Mouse (Mus musculus) hindbrain, embryonic 14.5 days (tissue): Measurements from ENCODE around the gene Ephb1. TPM values are rescaled to one million over a fixed set of nuclear protein-coding genes. Genes with fewer than 3 reads are reported as not detected.
A peak's percentile ranks its signal among the peaks of the same experiment; 100 is the strongest.

Experiments
- ATAC-seq: fragments of 200-750 bp; cut with Nextera tagmentation; 2 replicates; pipeline ENCODE4 v1.8.0; 2017; ENCODE audit warnings: moderate number of reproducible peaks, mild to moderate bottlenecking, moderate TSS enrichment, moderate library complexity; ENCODE audit not compliant: low FRiP score
- DNase-seq: peaks from one replicate; pipeline ENCODE4 v3.0.0-alpha.2; 2015; ENCODE audit warnings: low spot score
- H3K27ac ChIP-seq: fragments of 300-500 bp; sonication (generic); 2 replicates; pipeline ENCODE4 v1.5.1; 2014; ENCODE audit warnings: mild to moderate bottlenecking, moderate library complexity
- H3K27me3 ChIP-seq: fragments of 300-500 bp; sonication (generic); 2 replicates; pipeline ENCODE4 v1.6.1; 2014; ENCODE audit warnings: mild to moderate bottlenecking, low read length, mixed read lengths; ENCODE audit not compliant: control insufficient read depth, insufficient read depth
- H3K36me3 ChIP-seq: fragments of 300-500 bp; sonication (generic); replicated peaks from 2 replicates; pipeline ENCODE4 v1.6.1; 2014; ENCODE audit not compliant: control insufficient read depth, insufficient read depth
- H3K4me1 ChIP-seq: fragments of 300-500 bp; sonication (generic); replicated peaks from 2 replicates; pipeline ENCODE4 v1.6.1; 2014; ENCODE audit warnings: antibody characterized with exemption, low read length, mixed read lengths; ENCODE audit not compliant: control insufficient read depth, insufficient read depth
- H3K4me2 ChIP-seq: fragments of 300-500 bp; sonication (generic); replicated peaks from 2 replicates; pipeline ENCODE4 v1.6.1; 2014; ENCODE audit warnings: mild to moderate bottlenecking, moderate library complexity
- H3K4me3 ChIP-seq: fragments of 300-500 bp; sonication (generic); replicated peaks from 2 replicates; pipeline ENCODE4 v1.5.1; 2014; ENCODE audit warnings: mild to moderate bottlenecking, low read length
- H3K9ac ChIP-seq: fragments of 300-500 bp; sonication (generic); 2 replicates; pipeline ENCODE4 v1.6.1; 2014
- H3K9me3 ChIP-seq: fragments of 300-500 bp; sonication (generic); 2 replicates; pipeline ENCODE4 v1.6.1; 2016; ENCODE audit warnings: low read length; ENCODE audit not compliant: control insufficient read depth
- WGBS: fragments of 180-500 bp; shearing (Covaris S2); extraction: QIAGEN DNeasy Blood & Tissue Kit; methylation state at CpG from one replicate; pipeline ENCODE4 v1.1.7; 2014; 5-methylcytosine and 5-hydroxymethylcytosine counted together
- polyA plus RNA-seq: library from polyadenylated mRNA; unstranded; fragments of >200 nt; fragmentation: Nextera tagmentation; extraction: Ambion mirVana; gene quantifications from 2 replicates; pipeline ENCODE4 v1.2.1, GENCODE M21; 2014

Ephb1 gene
- polyA plus RNA-seq, 1 experiment from 2014 or later: 52.2 TPM

- 24% methylated on average over 6 of the region's 6 CpGs for WGBS
- H3K4me3 ChIP-seq: no peak overlapping the region
- no peaks in the 10 kb centered on the region for H3K9me3 ChIP-seq
- H3K36me3 ChIP-seq: peaks cover 17% of the 10 kb centered on the region
- DNase-seq (no peak), ATAC-seq (no peak)
- no peak overlapping the region for H3K27ac ChIP-seq
- H3K4me1 ChIP-seq: no peaks in the 10 kb centered on the region
- no peak overlapping the region for H3K4me2 ChIP-seq
- H3K9ac ChIP-seq: no peak overlapping the region
- H3K27me3 ChIP-seq: no peaks in the 10 kb centered on the region
These were observed 382.7 kb downstream of the Ephb1 start for GRCm38 (mm10) chr9:101971806-101972205.

GRCm38 (mm10) chr9:101956228-101956627 is 398.3 kb downstream of the Ephb1 start:
- Histone ChIP-seq H3K4me1 (peaks cover 8% of the 10 kb centered on the region; the same call in 1 of the 2 replicates), H3K4me2 (no peak overlapping the region), H3K36me3 (no peaks in the 10 kb centered on the region), H3K9ac (no peak overlapping the region), H3K27me3 (no peaks in the 10 kb centered on the region), H3K4me3 (no peak overlapping the region), H3K9me3 (no peaks in the 10 kb centered on the region), H3K27ac (peak overlapping the region; percentile 38; the same call in 1 of the 2 replicates)
- 36% methylated on average over 4 of the region's 4 CpGs for WGBS
- DNase-seq (no peak), ATAC-seq (no peak)

GRCm38 (mm10) chr9:101954529-101954928 is 400.0 kb downstream of the Ephb1 start:
- WGBS: 54% methylated on average over 4 of the region's 4 CpGs
- Histone ChIP-seq H3K27me3 (no peaks in the 10 kb centered on the region), H3K4me3 (no peak overlapping the region), H3K9me3 (no peaks in the 10 kb centered on the region), H3K36me3 (no peaks in the 10 kb centered on the region), H3K4me1 (peaks cover 8% of the 10 kb centered on the region; the same call in 1 of the 2 replicates), H3K27ac (peak overlapping the region; percentile 26; the same call in 1 of the 2 replicates), H3K9ac (no peak overlapping the region), H3K4me2 (no peak overlapping the region)
- DNase-seq (no peak), ATAC-seq (no peak)

DNA sequence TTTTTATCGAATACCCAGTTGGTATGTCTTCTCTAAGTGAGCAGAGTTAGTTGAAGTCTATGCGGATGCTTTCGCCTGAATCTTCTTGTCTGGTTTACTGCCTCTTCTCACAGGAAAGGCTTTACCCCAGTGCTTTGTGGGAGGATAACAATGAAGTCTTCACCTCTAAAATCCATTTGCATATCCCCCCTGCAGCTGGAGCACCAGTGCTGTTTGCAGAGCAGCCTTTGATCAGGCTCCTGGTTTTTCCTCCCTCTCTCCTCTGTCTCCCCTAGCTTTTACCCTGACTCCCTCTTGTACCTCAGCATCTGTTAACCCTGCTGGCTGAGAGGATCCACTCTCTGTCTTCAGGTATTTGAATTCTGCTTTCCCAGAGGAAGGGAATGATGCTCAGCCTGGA is 404.4 kb downstream of the Ephb1 start:
- H3K27me3 ChIP-seq: no peaks in the 10 kb centered on the region
- H3K4me2 ChIP-seq: no peak overlapping the region
- 0 out of 2 replicates have a peak, but pooled peaks cover 7% of the 10 kb centered on the region for H3K4me1 ChIP-seq
- no peak overlapping the region for H3K9ac ChIP-seq
- H3K27ac ChIP-seq: no peak overlapping the region
- ATAC-seq (no peak), DNase-seq (no peak)
- H3K4me3 ChIP-seq: no peak overlapping the region
- no peaks in the 10 kb centered on the region for H3K9me3 ChIP-seq
- no peaks in the 10 kb centered on the region for H3K36me3 ChIP-seq
- WGBS: 9% methylated on average over 3 of the region's 3 CpGs

- DNase-seq (no peak), ATAC-seq (no peak)
- Histone ChIP-seq H3K4me3 (no peak overlapping the region), H3K27me3 (no peaks in the 10 kb centered on the region), H3K27ac (no peak overlapping the region), H3K36me3 (no peaks in the 10 kb centered on the region), H3K9ac (no peak overlapping the region), H3K9me3 (no peaks in the 10 kb centered on the region), H3K4me2 (no peak overlapping the region), H3K4me1 (0 out of 2 replicates have a peak, but pooled peaks cover 5% of the 10 kb centered on the region)
- WGBS: 89% methylated on average over 4 of the region's 4 CpGs
These were observed 408.7 kb downstream of the Ephb1 start for GRCm38 (mm10) chr9:101945814-101946213.

GRCm38 (mm10) chr9:101945326-101945725 is 409.2 kb downstream of the Ephb1 start:
- Histone ChIP-seq H3K9ac (no peak overlapping the region), H3K27me3 (no peaks in the 10 kb centered on the region), H3K27ac (no peak overlapping the region), H3K4me1 (0 out of 2 replicates have a peak, but pooled peaks cover 5% of the 10 kb centered on the region), H3K9me3 (no peaks in the 10 kb centered on the region), H3K4me3 (no peak overlapping the region), H3K36me3 (no peaks in the 10 kb centered on the region), H3K4me2 (no peak overlapping the region)
- DNase-seq: no peak
- no peak for ATAC-seq
- WGBS: 42% methylated on average over 7 of the region's 7 CpGs

GRCm38 (mm10) chr9:101942058-101942669 is 412.3 kb downstream of the Ephb1 start:
- ATAC-seq: no peak
- Histone ChIP-seq H3K27ac (no peak overlapping the region), H3K9ac (no peak overlapping the region), H3K36me3 (no peaks in the 10 kb centered on the region), H3K4me1 (peaks cover 11% of the 10 kb centered on the region), H3K4me3 (no peak overlapping the region), H3K4me2 (no peak overlapping the region), H3K9me3 (no peaks in the 10 kb centered on the region), H3K27me3 (no peaks in the 10 kb centered on the region)
- WGBS: 86% methylated on average over 9 of the region's 9 CpGs
- DNase-seq: no peak

- no peaks in the 10 kb centered on the region for H3K9me3 ChIP-seq
- no peak overlapping the region for H3K9ac ChIP-seq
- no peaks in the 10 kb centered on the region for H3K36me3 ChIP-seq
- H3K4me1 ChIP-seq: peaks cover 11% of the 10 kb centered on the region
- no peaks in the 10 kb centered on the region for H3K27me3 ChIP-seq
- H3K4me2 ChIP-seq: no peak overlapping the region
- WGBS: 84% methylated on average over 3 of the region's 3 CpGs
- ATAC-seq (no peak), DNase-seq (no peak)
- H3K4me3 ChIP-seq: no peak overlapping the region
- no peak overlapping the region for H3K27ac ChIP-seq
These were observed 414.3 kb downstream of the Ephb1 start for GRCm38 (mm10) chr9:101940182-101940581.

GRCm38 (mm10) chr9:101939006-101939405 is 415.5 kb downstream of the Ephb1 start:
- Histone ChIP-seq H3K36me3 (no peaks in the 10 kb centered on the region), H3K4me2 (no peak overlapping the region), H3K9me3 (no peaks in the 10 kb centered on the region), H3K27me3 (no peaks in the 10 kb centered on the region), H3K4me1 (peaks cover 19% of the 10 kb centered on the region), H3K4me3 (no peak overlapping the region), H3K27ac (0 out of 2 replicates have a peak overlapping the region, but pooled peaks have one; percentile 20), H3K9ac (no peak overlapping the region)
- 18% methylated on average over 5 of the region's 5 CpGs for WGBS
- peak; percentile 78; the same call in 1 of the 2 replicates for ATAC-seq
- DNase-seq: peak; percentile 57
